Mouse (Mus musculus): ENCODE results near the gene Mtg1.
"Not testable (repeated sequence)": the region's sequence is repeated elsewhere in the genome, so short reads cannot be mapped to it uniquely, and the experiment has no call there.

The Mtg1 gene

GRCm38 (mm10) chr7:140132184-140132583 is 5.2 kb upstream of the Mtg1 start:
- not testable (repeated sequence) for DNase-seq

- not testable (repeated sequence) for DNase-seq
Measured at GRCm38 (mm10) chr7:140134033-140134432, 3.3 kb upstream of the Mtg1 start.

DNA sequence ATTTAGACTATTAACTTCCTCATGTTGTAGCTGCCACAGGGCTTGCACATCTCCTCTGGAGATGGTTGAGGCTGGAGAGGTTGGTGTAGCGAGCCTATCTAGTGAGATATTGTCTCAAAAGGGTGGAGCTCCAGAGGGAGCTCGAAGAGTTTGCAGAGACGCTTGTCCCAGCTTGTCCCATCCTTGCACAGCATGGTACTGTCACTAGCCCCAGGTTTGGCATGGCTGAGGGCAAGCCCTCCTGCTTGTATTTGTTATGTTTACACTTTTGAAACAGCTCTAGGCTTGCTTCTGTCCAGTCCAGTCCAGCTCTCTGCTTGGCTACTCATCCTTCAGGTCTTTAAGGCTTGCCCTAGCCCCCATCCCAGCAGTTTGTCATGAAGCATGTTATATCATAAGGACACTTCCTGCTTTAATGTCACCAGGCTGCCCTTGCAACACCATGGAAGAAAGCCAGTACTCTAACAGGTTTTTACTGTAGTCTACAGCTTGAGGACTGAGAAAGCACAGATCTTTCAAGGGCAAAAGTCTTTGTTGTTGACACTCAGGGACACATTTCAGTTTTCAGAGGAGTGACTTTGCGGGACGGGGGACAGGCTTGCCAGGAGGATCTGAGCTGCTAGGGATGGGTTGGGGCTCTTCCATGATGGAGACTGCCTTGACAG is 2.1 kb upstream of the Mtg1 start:
- DNase-seq = no peak

GRCm38 (mm10) chr7:140138021-140138310 is 602 bp downstream of the Mtg1 start:
- DNase-seq = no peak

DNA sequence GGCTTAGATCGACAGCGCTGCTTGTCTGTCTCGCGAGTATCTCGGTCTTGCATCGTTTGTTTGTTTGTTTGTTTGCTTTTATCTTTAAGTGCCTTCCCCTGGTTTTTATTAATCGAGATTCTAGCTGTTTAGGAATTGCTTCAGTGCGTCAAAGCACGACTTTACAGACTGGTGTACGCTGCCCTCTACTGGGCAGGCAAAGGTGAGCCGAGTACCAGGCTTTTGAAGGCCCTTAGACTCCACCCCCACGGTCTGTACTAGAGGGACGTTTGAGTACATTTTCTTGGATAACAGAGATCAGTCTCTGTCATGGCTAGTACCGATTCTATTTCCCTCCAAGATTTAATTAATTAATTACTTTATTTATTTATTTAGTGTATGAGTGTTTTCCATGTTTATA is 4.0 kb downstream of the Mtg1 start:
- peak; percentile 68 for DNase-seq

DNA sequence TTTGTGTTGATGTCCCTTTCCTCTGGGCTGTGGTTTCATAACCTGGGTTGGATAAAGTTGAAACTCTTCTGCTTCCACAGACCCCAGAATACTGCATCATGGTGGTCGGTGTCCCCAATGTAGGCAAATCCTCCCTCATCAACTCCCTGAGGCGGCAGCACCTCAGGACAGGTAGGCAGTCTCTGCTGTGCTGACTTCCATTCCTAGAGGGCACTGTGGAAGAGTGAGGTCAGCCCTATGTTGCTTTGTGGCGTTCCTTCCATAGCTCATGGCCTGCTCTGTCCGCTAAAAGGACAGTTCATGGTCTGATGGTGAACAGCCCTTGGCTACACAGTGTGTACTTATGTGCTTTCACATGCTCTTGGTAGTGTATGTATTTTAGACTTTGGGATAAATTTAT is 7.2 kb downstream of the Mtg1 start:
- no peak for DNase-seq

GRCm38 (mm10) chr7:140153383-140153782 is 16.0 kb downstream of the Mtg1 start:
- no peak for DNase-seq

GRCm38 (mm10) chr7:140153829-140154217 is 16.5 kb downstream of the Mtg1 start:
- DNase-seq = no peak

DNA sequence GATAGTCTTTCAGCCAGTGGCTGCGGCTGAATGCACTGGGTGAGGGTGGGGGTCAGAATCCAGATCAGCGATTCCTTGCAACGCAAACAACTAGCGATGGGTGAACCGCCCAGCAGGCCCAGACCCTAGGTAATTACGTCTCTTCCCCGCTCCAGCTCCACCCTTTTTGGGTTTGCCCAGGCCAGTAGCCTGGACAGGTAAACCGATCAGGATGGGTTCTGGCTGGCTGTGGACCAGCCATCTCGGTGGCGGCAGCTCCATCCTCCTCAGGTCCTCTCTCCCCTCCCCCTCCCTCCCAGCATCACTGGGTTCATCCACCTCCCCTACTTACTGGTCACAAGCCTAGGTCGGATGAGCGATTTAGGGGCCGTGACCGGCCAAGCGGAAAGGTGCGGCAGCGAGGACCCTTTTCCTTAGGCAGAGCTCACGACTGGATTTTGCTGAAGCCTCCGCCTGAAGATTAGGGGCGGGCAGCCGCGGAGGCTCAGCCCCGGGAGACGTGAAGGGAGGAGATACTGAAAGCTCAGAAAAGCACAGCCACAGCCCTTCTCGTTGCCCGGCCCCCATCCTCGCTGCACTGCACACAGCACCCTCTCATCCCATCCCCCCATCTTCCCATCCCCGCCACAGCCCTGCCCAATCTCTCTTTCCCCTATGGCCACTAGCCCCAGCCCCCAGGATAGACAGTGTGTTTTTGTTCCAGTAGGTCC is 17.0 kb downstream of the Mtg1 start, which contains the start of gene Sprn:
Sprn (minus strand) TSS at position 660 of the 710 bp plus-strand sequence.
- no peak for DNase-seq

DNA sequence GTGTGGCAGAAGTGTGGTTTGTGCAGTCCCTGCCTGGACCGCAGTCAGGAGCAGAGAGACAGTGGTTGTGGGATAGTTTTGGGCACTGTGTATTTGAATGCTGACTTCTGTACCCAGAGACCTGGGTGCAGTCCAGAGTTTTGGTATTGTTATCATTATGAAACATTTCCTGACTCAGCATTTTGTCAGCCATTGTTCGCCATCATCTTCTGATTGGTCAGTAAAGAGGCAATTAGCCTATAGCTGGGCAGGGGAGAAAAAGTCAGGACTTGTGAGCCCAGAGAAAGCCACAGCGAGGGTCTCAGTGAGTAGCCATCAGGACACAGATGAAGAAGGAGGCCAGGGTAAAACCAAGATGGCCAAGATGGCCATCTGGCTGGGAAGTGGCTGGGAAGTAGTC is 23.0 kb downstream of the Mtg1 start:
- DNase-seq = no peak

DNA sequence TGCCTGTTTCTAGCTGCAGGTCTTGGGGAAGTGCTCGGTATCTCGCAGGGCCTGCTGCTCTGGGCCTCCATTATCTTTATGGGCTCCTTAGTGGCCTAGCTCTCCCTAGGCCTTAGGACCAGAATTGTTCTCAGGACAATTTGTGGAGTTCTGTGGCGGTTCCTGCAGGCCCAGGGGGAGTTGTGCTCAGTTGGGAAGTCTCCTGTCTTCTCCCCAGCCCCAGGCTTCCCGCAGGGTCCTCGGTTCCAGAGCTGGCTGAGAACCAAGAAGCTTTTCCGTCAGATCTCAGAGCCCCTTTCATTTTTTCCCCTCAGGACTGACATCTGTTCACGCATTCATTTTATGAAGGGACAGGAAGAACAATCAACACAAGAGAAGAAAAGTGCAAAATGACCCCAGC is 27.3 kb downstream of the Mtg1 start, which contains the start of gene Olfr522:
Olfr522 (minus strand) TSS at position 101 of the 400 bp plus-strand sequence.
- no peak for DNase-seq

DNA sequence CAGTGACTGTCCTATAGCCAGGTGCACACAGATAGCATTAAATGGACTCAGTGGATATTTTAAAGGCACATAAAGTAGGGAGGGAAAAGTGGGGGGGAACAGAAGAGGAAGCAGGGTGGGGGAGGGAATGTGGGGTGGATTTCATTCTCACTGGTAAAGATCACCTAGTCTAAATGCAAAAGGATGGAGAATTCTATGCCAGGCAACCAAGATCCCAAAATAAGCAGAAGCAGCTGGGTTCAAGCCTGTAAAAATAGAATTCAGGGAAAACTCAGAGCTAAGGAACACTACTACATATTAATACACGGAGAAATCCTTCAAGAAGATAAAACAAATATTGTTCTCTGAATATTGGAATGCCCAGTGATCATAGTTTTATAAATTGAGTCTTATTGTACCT is 30.6 kb downstream of the Mtg1 start:
- DNase-seq = no peak

- no peak for DNase-seq
Measured at GRCm38 (mm10) chr7:140169386-140169785, 32.0 kb downstream of the Mtg1 start.

- DNase-seq = no peak
Measured at GRCm38 (mm10) chr7:140170863-140171262, 33.5 kb downstream of the Mtg1 start.

DNA sequence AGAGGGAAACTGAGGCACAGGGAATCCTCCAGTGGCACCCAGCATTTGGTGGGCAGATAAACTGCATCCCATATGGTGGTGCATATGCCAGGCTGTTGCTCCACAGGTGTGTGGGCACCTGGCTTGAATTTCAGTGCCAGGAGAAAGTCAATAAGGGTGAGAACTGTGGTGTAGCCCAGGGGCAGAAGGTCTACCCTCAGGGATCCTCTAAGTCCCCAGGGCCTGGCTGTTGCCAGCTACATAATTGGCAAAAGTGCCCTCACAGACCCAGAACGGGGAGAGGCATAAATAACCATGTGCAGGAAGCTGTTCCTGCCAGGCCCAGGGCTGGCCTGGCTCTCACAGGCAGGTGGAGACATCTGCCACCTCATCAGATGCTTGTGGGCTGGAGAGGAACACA is 35.6 kb downstream of the Mtg1 start, which contains the start of gene Olfr523:
Olfr523 (plus strand) TSS at position 282 of the 400 bp plus-strand sequence.
- no peak for DNase-seq

DNA sequence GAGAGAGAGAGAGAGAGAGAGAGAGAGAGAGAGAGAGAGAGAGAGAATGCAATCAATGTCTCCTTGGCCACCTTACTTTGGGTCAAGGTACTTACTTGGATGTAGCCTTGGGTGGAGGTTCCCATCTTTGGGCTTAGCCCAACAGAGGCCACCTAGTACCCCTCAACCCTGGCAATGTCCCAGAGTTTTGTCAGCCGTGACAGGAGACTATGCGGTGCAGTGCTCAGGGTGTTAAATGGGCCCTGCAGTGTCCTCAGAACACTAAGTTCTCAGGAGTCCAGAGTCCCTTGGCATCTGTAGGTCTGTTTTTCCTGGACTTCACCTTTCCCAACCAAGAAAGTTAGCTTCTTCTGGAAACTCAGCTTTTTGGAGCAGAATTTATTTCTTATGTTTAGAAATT is 41.8 kb downstream of the Mtg1 start:
- DNase-seq = no peak

DNA sequence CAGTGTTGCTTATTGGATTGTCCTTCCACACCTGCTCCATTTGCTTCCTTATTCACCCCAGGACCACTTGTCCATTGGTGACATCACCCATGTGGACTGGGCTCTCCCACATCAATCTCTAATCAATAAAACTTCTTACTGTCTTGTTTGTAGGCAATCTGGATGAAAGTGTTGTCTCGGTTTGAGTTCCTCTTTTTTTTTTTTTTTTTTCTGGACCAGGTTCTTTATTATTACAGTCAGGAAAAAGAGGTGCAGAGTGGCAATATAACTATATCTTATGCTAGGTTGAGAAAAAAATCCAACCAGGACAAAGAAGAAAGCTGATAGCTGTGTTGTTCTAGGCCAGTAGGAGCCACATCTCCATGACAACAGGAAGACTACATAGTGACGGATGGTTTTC is 43.3 kb downstream of the Mtg1 start:
- no peak for DNase-seq

GRCm38 (mm10) chr7:140184206-140184605 is 46.8 kb downstream of the Mtg1 start:
- no peak for DNase-seq

GRCm38 (mm10) chr7:140186646-140187620 is 49.6 kb downstream of the Mtg1 start:
- DNase-seq = peak; percentile 23

GRCm38 (mm10) chr7:140187721-140188390 is 50.5 kb downstream of the Mtg1 start:
- DNase-seq = no peak

GRCm38 (mm10) chr7:140188391-140189328 is 51.3 kb downstream of the Mtg1 start:
- DNase-seq = no peak

DNA sequence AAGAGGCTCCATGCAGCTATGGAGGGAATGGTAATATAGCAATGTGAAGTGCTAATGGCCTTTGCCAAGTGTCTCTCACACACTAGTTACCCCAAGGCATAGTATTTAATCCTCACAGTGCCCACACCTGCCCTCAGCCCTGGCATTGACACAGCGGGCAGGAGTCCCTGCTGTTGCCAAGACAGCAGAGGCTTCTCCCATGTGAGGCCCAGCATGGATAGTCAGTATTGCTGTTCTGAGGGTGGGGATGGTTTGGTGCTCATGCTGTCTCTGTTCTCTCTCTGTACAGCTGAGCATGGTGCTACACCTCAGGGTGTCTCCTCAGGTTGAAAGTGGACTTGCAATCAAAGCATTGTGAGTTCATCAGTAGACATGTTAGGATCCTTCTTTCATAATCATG is 53.1 kb downstream of the Mtg1 start:
- no peak for DNase-seq

Measured in liver (tissue).